ENCODE assay signal across 25 mouse cellular contexts in genomic region chrX:157734341-157734740, GRCm38 (mm10). TPM values are rescaled to one million over a fixed set of nuclear protein-coding genes. Genes with fewer than 3 reads are reported as not detected.
DNase-seq lines count a peak whose midpoint lies in the region; ATAC-seq and TF ChIP-seq lines count a peak whose summit lies in the region.
"Had no signal": no experiment of that assay in that cellular context is flagged by ENCODE, and none has a peak within 500 bp of the region (broad histone marks: within the 10 kb centered on the region; RNA-seq: fewer than 3 reads in every experiment).

No protein-coding gene starts in this region.

- no peak for DNase-seq in gastrocnemius, adult 2 months
- DNase-seq in gastrocnemius, postnatal 4 days (ENCODE audit: low spot score in 2 of 2) = no peak
- peak; percentile 10 for DNase-seq in MEL (ENCODE audit: low read depth, low spot score)
- DNase-seq in NIH3T3 (ENCODE audit: low read depth) = peak; percentile 1
- DNase-seq in cerebellum, adult 9-11 months = peak; percentile 27
- DNase-seq in spleen, adult 12 weeks (ENCODE audit: low spot score) = no peak
- DNase-seq: adrenal gland, postnatal 36 days; heart, postnatal 36 days; kidney, adult 9 months; liver; thymus, postnatal 36 days had no signal

- no peak for TF ChIP-seq CTCF in gastrocnemius, adult 2 months (IDR thresholded peaks at IDR 0.05)
- TF ChIP-seq CTCF in MEL (IDR thresholded peaks at IDR 0.05 in 2 of 3, conservative IDR thresholded peaks at IDR 0.05 in 1 of 3; ENCODE audit: control insufficient read depth in 1 of 3, insufficient read depth in 1 of 3, low read depth in 2 of 3, low read length in 3 of 3, poor library complexity in 1 of 3, severe bottlenecking in 1 of 3) = no peak

- no peak overlapping the region for H3K9ac ChIP-seq in MEL (ENCODE audit: control insufficient read depth, low read depth, low read length, poor library complexity, severe bottlenecking)
- H3K9ac ChIP-seq in midbrain, embryonic 16.5 days (ENCODE audit: low read depth, low read length) = no peak overlapping the region
- H3K9ac ChIP-seq: heart, embryonic 15.5 days; hindbrain, embryonic 15.5 days; liver, embryonic 15.5 days; midbrain, embryonic 15.5 days; neural tube, embryonic 13.5 days; stomach, embryonic 15.5 days had no signal

- no peaks in the 10 kb centered on the region for H3K79me2 ChIP-seq in MEL (ENCODE audit: control insufficient read depth, insufficient read depth, low read length, poor library complexity)

- H3K9me3 ChIP-seq in MEL (replicated peaks; ENCODE audit: insufficient read depth, low read length) = no peaks in the 10 kb centered on the region
- H3K9me3 ChIP-seq in midbrain, embryonic 16.5 days (replicated peaks; ENCODE audit: control insufficient read depth, low read length, poor library complexity, severe bottlenecking) = no peaks in the 10 kb centered on the region
- H3K9me3 ChIP-seq: heart, embryonic 15.5 days; hindbrain, embryonic 15.5 days; limb, embryonic 10.5 days; liver, embryonic 15.5 days; midbrain, embryonic 15.5 days; neural tube, embryonic 13.5 days; stomach, embryonic 15.5 days had no signal

- no peak for TF ChIP-seq EP300 in MEL (IDR thresholded peaks at IDR 0.05; ENCODE audit: low read depth in 1 of 2, low read length in 2 of 2)

- TF ChIP-seq RAD21 in MEL (IDR thresholded peaks at IDR 0.05; ENCODE audit: low read depth, low read length) = no peak

- intact Hi-C loops in gastrocnemius, adult 2 months (cut with DNase I) = loop anchor here (5.0 to 10.0 kb wide), 2 partner anchors 210 to 1188 kb away; no protein-coding TSS in a partner anchor

- peak overlapping the region; percentile 51; the same call in 1 of the 2 replicates for H3K27ac ChIP-seq in gastrocnemius, adult 2 months
- no peak overlapping the region for H3K27ac ChIP-seq in MEL (ENCODE audit: control insufficient read depth, low read depth, low read length)
- no peak overlapping the region for H3K27ac ChIP-seq in midbrain, embryonic 16.5 days (ENCODE audit: low read length)
- H3K27ac ChIP-seq: heart, embryonic 15.5 days; hindbrain, embryonic 15.5 days; limb, embryonic 10.5 days; liver, embryonic 15.5 days; macrophage; midbrain, embryonic 15.5 days; neural tube, embryonic 13.5 days; stomach, embryonic 15.5 days had no signal

- no peaks in the 10 kb centered on the region for H3K36me3 ChIP-seq in MEL (ENCODE audit: control insufficient read depth in 1 of 2, insufficient read depth in 2 of 2, low read length in 2 of 2)
- H3K36me3 ChIP-seq in midbrain, embryonic 16.5 days (ENCODE audit: control insufficient read depth, insufficient read depth, low read length) = no peaks in the 10 kb centered on the region
- H3K36me3 ChIP-seq: heart, embryonic 15.5 days; hindbrain, embryonic 15.5 days; limb, embryonic 10.5 days; liver, embryonic 15.5 days; midbrain, embryonic 15.5 days; neural tube, embryonic 13.5 days; stomach, embryonic 15.5 days had no signal

- WGBS in midbrain, embryonic 16.5 days = 82% methylated on average over 1 of the region's 1 CpGs

- no peaks in the 10 kb centered on the region; a peak in 1 of 4 replicates for H3K27me3 ChIP-seq in MEL (ENCODE audit: control insufficient read depth in 1 of 2, insufficient read depth in 2 of 2, low read length in 2 of 2)
- no peaks in the 10 kb centered on the region for H3K27me3 ChIP-seq in midbrain, embryonic 16.5 days (ENCODE audit: control insufficient read depth, insufficient read depth, low read depth, low read length)
- H3K27me3 ChIP-seq: heart, embryonic 15.5 days; hindbrain, embryonic 15.5 days; liver, embryonic 15.5 days; midbrain, embryonic 15.5 days; neural tube, embryonic 13.5 days; stomach, embryonic 15.5 days had no signal

- TF ChIP-seq POLR2A in MEL (IDR thresholded peaks at IDR 0.05; ENCODE audit: control insufficient read depth in 1 of 2, insufficient read depth in 1 of 2, low read depth in 1 of 2, low read length in 2 of 2, poor library complexity in 1 of 2) = no peak

- no peak overlapping the region for H3K4me2 ChIP-seq in midbrain, embryonic 16.5 days (ENCODE audit: low read length)
- H3K4me2 ChIP-seq: heart, embryonic 15.5 days; hindbrain, embryonic 15.5 days; liver, embryonic 15.5 days; midbrain, embryonic 15.5 days; neural tube, embryonic 13.5 days; stomach, embryonic 15.5 days had no signal

- ATAC-seq in midbrain, embryonic 16.5 days = no peak
- ATAC-seq: forebrain, embryonic 16.5 days; lung, postnatal 0 days; midbrain, embryonic 15.5 days had no signal

- no peak overlapping the region for H3K4me3 ChIP-seq in gastrocnemius, adult 2 months
- H3K4me3 ChIP-seq in MEL (ENCODE audit: control insufficient read depth in 1 of 2, insufficient read depth in 1 of 2, low read depth in 2 of 2, low read length in 2 of 2) = no peak overlapping the region
- H3K4me3 ChIP-seq in midbrain, embryonic 16.5 days (ENCODE audit: low read depth, low read length) = no peak overlapping the region
- H3K4me3 ChIP-seq: heart, embryonic 15.5 days; hindbrain, embryonic 15.5 days; limb, embryonic 10.5 days; liver, embryonic 15.5 days; midbrain, embryonic 15.5 days; myocyte; neural tube, embryonic 13.5 days; stomach, embryonic 15.5 days had no signal

- peaks cover 0 to 7% of the 10 kb centered on the region in 2 experiments; a peak in 1 of 4 replicates for H3K4me1 ChIP-seq in MEL (ENCODE audit: control insufficient read depth in 1 of 2, insufficient read depth in 2 of 2, low read length in 2 of 2)
- peaks cover 3% of the 10 kb centered on the region; the same call in 1 of the 2 replicates for H3K4me1 ChIP-seq in midbrain, embryonic 16.5 days (ENCODE audit: control insufficient read depth, insufficient read depth, low read length)
- H3K4me1 ChIP-seq: hindbrain, embryonic 15.5 days; liver, embryonic 15.5 days; midbrain, embryonic 15.5 days; neural tube, embryonic 13.5 days; stomach, embryonic 15.5 days had no signal

TF ChIP-seq in MEL, 35 proteins besides CTCF, POLR2A, EP300 and RAD21:
- TF ChIP-seq ZC3H11A (IDR thresholded peaks at IDR 0.05; ENCODE audit: low read depth, low read length) = no peak
- TF ChIP-seq NRF1 (IDR thresholded peaks at IDR 0.05; ENCODE audit: insufficient read depth, low read depth, low read length, poor library complexity, severe bottlenecking) = no peak
- TF ChIP-seq ELF1 (IDR thresholded peaks at IDR 0.05; ENCODE audit: low read depth, low read length) = no peak
- no peak for TF ChIP-seq E2F4 (IDR thresholded peaks at IDR 0.05; ENCODE audit: borderline replicate concordance, low read depth, low read length)
- no peak for TF ChIP-seq POLR2AphosphoS2 (IDR thresholded peaks at IDR 0.05; ENCODE audit: low read length)
- no peak for TF ChIP-seq MAX (IDR thresholded peaks at IDR 0.05; ENCODE audit: low read length)
- no peak for TF ChIP-seq HCFC1 (IDR thresholded peaks at IDR 0.05; ENCODE audit: low read depth, low read length)
- TF ChIP-seq MYB (IDR thresholded peaks at IDR 0.05; ENCODE audit: low read depth, low read length) = no peak
- no peak for TF ChIP-seq MYC (IDR thresholded peaks at IDR 0.05; ENCODE audit: low read depth, low read length)
- no peak for TF ChIP-seq ZKSCAN1 (IDR thresholded peaks at IDR 0.05; ENCODE audit: low read depth, low read length)
- TF ChIP-seq GATA1 (IDR thresholded peaks at IDR 0.05; ENCODE audit: low read depth, low read length) = no peak

RNA-seq across cellular contexts. Expression of gene Smpx, which starts 35.6 kb away (rescaled TPM):
- 100 to 1,000 TPM; 324 to 381 TPM for total RNA-seq in gastrocnemius, adult 2 months (2021)
- 100 to 1,000 TPM; 577 to 589 TPM for total RNA-seq in gastrocnemius, postnatal 4 days (2021)
- total RNA-seq in MEL (2012; rRNA removed) = not detected in 2 replicates
- not detected for polyA plus RNA-seq in MEL (2012; ENCODE audit: insufficient read depth in 1 of 2, insufficient read length in 2 of 2, low read depth in 1 of 2, low replicate concordance in 2 of 2, missing spikeins in 1 of 2)
- polyA plus RNA-seq in midbrain, embryonic 16.5 days (2015; fragmentation: Nextera tagmentation; extraction: Ambion mirVana) = not detected in 2 replicates
- total RNA-seq: layer of hippocampus, postnatal 10 days; left cerebral cortex, adult 8-10 months had no signal
- polyA plus RNA-seq: forebrain, embryonic 16.5 days; macrophage; midbrain, embryonic 15.5 days had no signal

Comparison
In these comparisons a context has a peak if more than half of its experiments do, and no peak if none do; other contexts are left out.
1. DNase-seq: peak in MEL (single experiment), NIH3T3 (single experiment) and cerebellum, adult 9-11 months (single experiment); none in gastrocnemius, adult 2 months (single experiment), gastrocnemius, postnatal 4 days (0 of 2) and spleen, adult 12 weeks (single experiment).
2. RNA of gene Smpx, which starts 35.6 kb away (total RNA-seq): 577 to 589 TPM in gastrocnemius, postnatal 4 days and 324 to 381 TPM in gastrocnemius, adult 2 months; not detected in MEL; every median in the first group is over 100 times any median in the second.